Mouse (Mus musculus): ENCODE measurements around the gene Mus81.

DNA sequence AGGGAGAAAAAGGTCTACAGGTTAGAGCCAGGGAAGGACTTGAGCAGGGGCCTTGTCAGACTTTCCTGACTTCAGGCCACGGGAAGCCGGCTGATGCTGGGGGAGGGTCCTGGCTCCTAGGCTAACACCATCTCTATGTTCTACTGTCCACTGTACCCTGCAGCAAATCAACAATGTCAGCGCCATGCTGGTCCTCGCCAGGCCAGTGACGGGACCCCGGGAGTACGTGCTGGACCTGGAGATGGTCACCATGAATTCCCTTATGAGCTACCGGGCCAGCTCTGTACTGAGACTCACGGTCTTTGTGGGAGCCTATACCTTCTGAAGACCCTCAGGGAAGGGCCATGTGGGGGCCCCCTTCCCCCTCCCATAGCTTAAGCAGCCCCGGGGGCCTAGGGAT, 6.8 kb downstream of the Mus81 start:
- no peak for TF ChIP-seq POLR2A (IDR thresholded peaks at IDR 0.05; ENCODE audit: low read depth, low read length)
- TF ChIP-seq CTCF (IDR thresholded peaks at IDR 0.05; ENCODE audit: borderline replicate concordance, insufficient read depth, low read length) = no peak
